Comparison of ENCODE assay signal across 16 mouse cellular contexts in the genomic region with DNA sequence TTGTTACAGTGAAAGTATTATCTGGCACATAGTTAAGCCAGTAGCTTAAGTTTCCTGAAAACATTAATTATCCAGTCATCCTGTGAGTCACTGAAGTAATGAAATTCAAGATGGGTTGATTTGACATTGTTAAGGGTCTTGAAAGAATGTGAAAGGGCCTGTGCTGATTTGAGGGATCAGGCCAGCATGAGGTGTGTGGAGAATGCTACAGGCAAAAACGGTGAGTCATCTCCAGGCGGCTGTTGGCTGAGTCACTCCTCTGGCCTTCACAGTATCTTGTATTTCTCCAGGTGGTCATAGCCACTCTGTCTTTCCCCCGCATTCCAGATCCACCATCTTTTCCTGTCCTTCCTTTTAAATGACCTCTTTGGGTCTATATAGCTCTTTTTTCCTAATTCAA. TPM values are rescaled to one million over a fixed set of nuclear protein-coding genes. Genes with fewer than 3 reads are reported as not detected.
DNase-seq lines count a peak whose midpoint lies in the region; ATAC-seq and TF ChIP-seq lines count a peak whose summit lies in the region.
"Had no signal": no experiment of that assay in that cellular context is flagged by ENCODE, and none has a peak within 500 bp of the region (broad histone marks: within the 10 kb centered on the region; RNA-seq: fewer than 3 reads in every experiment).

No protein-coding gene starts in this region.

- H3K9ac ChIP-seq in forebrain, embryonic 16.5 days (replicated peaks; ENCODE audit: low read depth, low read length) = no peak overlapping the region
- H3K9ac ChIP-seq in midbrain, embryonic 14.5 days (replicated peaks; ENCODE audit: low read length) = no peak overlapping the region
- H3K9ac ChIP-seq: embryonic facial prominence, embryonic 12.5 days; liver, embryonic 13.5 days had no signal

- H3K9me3 ChIP-seq in forebrain, embryonic 16.5 days (ENCODE audit: control insufficient read depth, low read length) = no peaks in the 10 kb centered on the region
- no peaks in the 10 kb centered on the region for H3K9me3 ChIP-seq in midbrain, embryonic 14.5 days (ENCODE audit: control insufficient read depth, low read length)
- H3K9me3 ChIP-seq: embryonic facial prominence, embryonic 12.5 days; liver, embryonic 13.5 days had no signal

- WGBS in forebrain, embryonic 16.5 days = 64% methylated on average over 3 of the region's 3 CpGs
- 77% methylated on average over 3 of the region's 3 CpGs for WGBS in midbrain, embryonic 14.5 days

- no peak for ATAC-seq in forebrain, embryonic 16.5 days
- no peak for ATAC-seq in midbrain, embryonic 14.5 days (ENCODE audit: low FRiP score, low TSS enrichment)
- ATAC-seq: hindbrain, embryonic 16.5 days; lung, postnatal 0 days had no signal

- H3K4me2 ChIP-seq in forebrain, embryonic 16.5 days (ENCODE audit: low read length) = no peak overlapping the region
- no peak overlapping the region for H3K4me2 ChIP-seq in midbrain, embryonic 14.5 days (ENCODE audit: low read length)
- H3K4me2 ChIP-seq: embryonic facial prominence, embryonic 12.5 days; liver, embryonic 13.5 days had no signal

- no peak overlapping the region for H3K4me3 ChIP-seq in forebrain, embryonic 16.5 days (replicated peaks; ENCODE audit: low read length)
- H3K4me3 ChIP-seq in midbrain, embryonic 14.5 days (replicated peaks; ENCODE audit: low read depth, low read length) = no peak overlapping the region
- H3K4me3 ChIP-seq in gastrocnemius, adult 2 months = no peak overlapping the region
- H3K4me3 ChIP-seq: embryonic facial prominence, embryonic 12.5 days; layer of hippocampus, adult 2 months; liver, embryonic 13.5 days had no signal

- intact Hi-C loops in gastrocnemius, adult 2 months (cut with DNase I) = no loop called here

- H3K36me3 ChIP-seq in forebrain, embryonic 16.5 days (ENCODE audit: control insufficient read depth, insufficient read depth) = no peaks in the 10 kb centered on the region
- no peaks in the 10 kb centered on the region for H3K36me3 ChIP-seq in midbrain, embryonic 14.5 days (ENCODE audit: control insufficient read depth, insufficient read depth, low read length)
- H3K36me3 ChIP-seq: embryonic facial prominence, embryonic 12.5 days; liver, embryonic 13.5 days had no signal

- H3K27me3 ChIP-seq in forebrain, embryonic 16.5 days (replicated peaks; ENCODE audit: control insufficient read depth, insufficient read depth, low read length) = no peaks in the 10 kb centered on the region
- no peaks in the 10 kb centered on the region for H3K27me3 ChIP-seq in midbrain, embryonic 14.5 days (ENCODE audit: control insufficient read depth, insufficient read depth, low read length)
- H3K27me3 ChIP-seq: embryonic facial prominence, embryonic 12.5 days; liver, embryonic 13.5 days had no signal

- DNase-seq in adrenal gland, postnatal 25 days = peak; percentile 2
- no peak for DNase-seq in adrenal gland, adult 8-10 months
- peak; percentile 16 for DNase-seq in urinary bladder, postnatal 14 days (ENCODE audit: low spot score)
- no peak for DNase-seq in urinary bladder, postnatal 36 days (ENCODE audit: low spot score in 2 of 2)
- peak; percentile 42 for DNase-seq in embryo, embryonic 10 days (ENCODE audit: low spot score)
- DNase-seq in midbrain, embryonic 14.5 days = no peak
- DNase-seq in gastrocnemius, adult 2 months = no peak
- DNase-seq: cerebellum, adult 8-10 months; liver, embryonic 13.5 days; thymus, postnatal 4 days had no signal

- no peak for TF ChIP-seq CTCF in gastrocnemius, adult 2 months (IDR thresholded peaks at IDR 0.05)

- no peaks in the 10 kb centered on the region for H3K4me1 ChIP-seq in forebrain, embryonic 16.5 days (replicated peaks; ENCODE audit: control insufficient read depth, insufficient read depth, low read length)
- H3K4me1 ChIP-seq in midbrain, embryonic 14.5 days (ENCODE audit: control insufficient read depth, insufficient read depth, low read length) = no peaks in the 10 kb centered on the region
- H3K4me1 ChIP-seq: embryonic facial prominence, embryonic 12.5 days; liver, embryonic 13.5 days had no signal

- H3K27ac ChIP-seq in forebrain, embryonic 16.5 days (ENCODE audit: low read length) = no peak overlapping the region
- H3K27ac ChIP-seq in midbrain, embryonic 14.5 days (replicated peaks; ENCODE audit: low read depth, low read length) = no peak overlapping the region
- H3K27ac ChIP-seq in gastrocnemius, adult 2 months = no peak overlapping the region
- H3K27ac ChIP-seq: embryonic facial prominence, embryonic 12.5 days; layer of hippocampus, adult 2 months; liver, embryonic 13.5 days had no signal

RNA-seq across cellular contexts. Expression of gene Sema3e, which starts 50.4 kb away (rescaled TPM):
- 0.21 and 0.48 TPM in 2 replicates for total RNA-seq in adrenal gland, postnatal 25 days (2021)
- 1 to 10 TPM in 1 of 4 experiments, under 1 TPM in 3; 0.45 to 1.5 (median 0.82) TPM for total RNA-seq in adrenal gland, adult 8-10 months (2022)
- 2.4 and 2.6 TPM in 2 replicates for polyA plus RNA-seq in forebrain, embryonic 16.5 days (2015; fragmentation: Nextera tagmentation; extraction: Ambion mirVana)
- 2.4 and 3.1 TPM in 2 replicates for polyA plus RNA-seq in midbrain, embryonic 14.5 days (2014; fragmentation: Nextera tagmentation; extraction: Ambion mirVana)
- under 1 TPM; 0.23 to 0.36 TPM for total RNA-seq in gastrocnemius, adult 2 months (2021)
- total RNA-seq: megakaryocyte-erythroid progenitor cell, adult 5-6 weeks had no signal

Comparison
In these comparisons a context has a peak if more than half of its experiments do, and no peak if none do; other contexts are left out.
1. DNase-seq: peak in adrenal gland, postnatal 25 days (single experiment), urinary bladder, postnatal 14 days (single experiment) and embryo, embryonic 10 days (single experiment); none in adrenal gland, adult 8-10 months (single experiment), urinary bladder, postnatal 36 days (0 of 2), midbrain, embryonic 14.5 days (single experiment) and gastrocnemius, adult 2 months (single experiment).